Mouse (Mus musculus): Measurements from ENCODE around the gene Fto. TPM values are rescaled to one million over a fixed set of nuclear protein-coding genes. Genes with fewer than 3 reads are reported as not detected.

The Fto gene
- total RNA-seq, 1 experiment: 16.8 TPM

DNA sequence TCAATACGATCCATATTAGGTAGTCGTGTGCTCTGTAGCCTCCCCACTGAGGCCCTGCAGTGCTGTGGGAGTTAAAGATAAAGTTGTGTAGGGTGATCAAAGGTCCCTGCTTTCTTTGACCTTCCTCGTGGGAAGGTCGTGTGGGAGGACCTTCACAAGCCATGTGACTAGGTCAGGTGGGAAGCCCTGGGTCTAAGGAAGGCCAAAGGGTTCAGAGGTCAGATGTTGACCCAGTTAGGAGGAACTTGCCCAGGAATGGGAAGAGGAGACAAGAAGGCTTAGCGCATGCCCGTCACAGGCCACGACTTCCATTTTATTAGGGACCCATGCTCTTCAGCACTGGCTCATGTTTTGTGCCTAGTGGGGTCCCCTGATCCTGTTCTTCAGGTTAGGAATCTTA is 91.0 kb downstream of the Fto start:
- Histone ChIP-seq H3K36me3 (ENCODE audit: control insufficient read depth, insufficient read depth, low read length, poor library complexity, severe bottlenecking) (peaks cover 4% of the 10 kb centered on the region; the same call in 1 of the 2 replicates), H3K4me3 (ENCODE audit: insufficient read depth in 1 of 2, low read depth in 1 of 2, low read length in 2 of 2, poor library complexity in 1 of 2, severe bottlenecking in 1 of 2) (no peak overlapping the region), H3K27ac (ENCODE audit: insufficient read depth, low read depth, low read length, poor library complexity, severe bottlenecking) (no peak overlapping the region), H3K9me3 (ENCODE audit: control insufficient read depth, insufficient read depth, low read depth, low read length) (no peaks in the 10 kb centered on the region), H3K9ac (ENCODE audit: insufficient read depth, low read depth, low read length, poor library complexity, severe bottlenecking) (no peak overlapping the region), H3K4me1 (ENCODE audit: control insufficient read depth in 2 of 2, insufficient read depth in 2 of 2, low read length in 2 of 2, poor library complexity in 1 of 2) (peaks cover 0 to 3% of the 10 kb centered on the region in 2 experiments; a peak in 1 of 4 replicates)
- DNase-seq (ENCODE audit: low read depth, low spot score): no peak
- TF ChIP-seq MAFK (IDR thresholded peaks at IDR 0.05; ENCODE audit: insufficient read depth, low read depth, low read length) (no peak), ZC3H11A (IDR thresholded peaks at IDR 0.05; ENCODE audit: borderline replicate concordance, low read depth, low read length) (no peak), ZNF384 (IDR thresholded peaks at IDR 0.05; ENCODE audit: low read depth, low read length) (no peak), HCFC1 (IDR thresholded peaks at IDR 0.05; ENCODE audit: borderline replicate concordance, insufficient read depth, low read length) (no peak), CHD2 (IDR thresholded peaks at IDR 0.05; ENCODE audit: low read depth, low read length) (no peak)
- in situ Hi-C loops (cut with MboI; ENCODE audit: low sequenced_read_pairs in 2 of 2, unreplicated experiment in 2 of 2): no loop called here

DNA sequence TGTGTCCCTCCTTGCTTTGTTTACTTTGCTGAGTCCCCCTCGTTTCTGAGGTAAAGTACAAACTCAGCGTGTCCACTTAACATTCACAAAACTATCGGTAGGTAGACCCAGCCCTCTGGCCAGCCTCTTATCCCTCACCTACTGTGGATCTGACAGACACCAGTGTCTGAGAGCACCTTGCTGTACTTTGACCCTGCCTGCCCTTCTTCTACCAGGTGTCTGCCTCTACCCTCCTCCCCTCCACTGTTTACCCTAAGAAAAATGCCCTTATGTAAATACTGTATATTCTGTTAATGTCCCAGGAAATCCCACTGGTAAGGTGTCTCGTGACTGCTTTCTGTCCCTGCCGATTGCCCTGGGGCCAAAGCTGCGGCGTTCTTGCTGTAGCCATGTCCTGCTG is 91.8 kb downstream of the Fto start:
- no peak for DNase-seq (ENCODE audit: low read depth, low spot score)
- H3K4me3 ChIP-seq (ENCODE audit: insufficient read depth in 1 of 2, low read depth in 1 of 2, low read length in 2 of 2, poor library complexity in 1 of 2, severe bottlenecking in 1 of 2): no peak overlapping the region
- H3K4me1 ChIP-seq (ENCODE audit: control insufficient read depth in 2 of 2, insufficient read depth in 2 of 2, low read length in 2 of 2, poor library complexity in 1 of 2): peaks cover 0 to 3% of the 10 kb centered on the region in 2 experiments; a peak in 1 of 4 replicates
- H3K9me3 ChIP-seq (ENCODE audit: control insufficient read depth, insufficient read depth, low read depth, low read length): no peaks in the 10 kb centered on the region
- no peak overlapping the region for H3K27ac ChIP-seq (ENCODE audit: insufficient read depth, low read depth, low read length, poor library complexity, severe bottlenecking)
- peaks cover 12% of the 10 kb centered on the region; the same call in 1 of the 2 replicates for H3K36me3 ChIP-seq (ENCODE audit: control insufficient read depth, insufficient read depth, low read length, poor library complexity, severe bottlenecking)
- no peak overlapping the region for H3K9ac ChIP-seq (ENCODE audit: insufficient read depth, low read depth, low read length, poor library complexity, severe bottlenecking)
- in situ Hi-C loops (cut with MboI; ENCODE audit: low sequenced_read_pairs in 2 of 2, unreplicated experiment in 2 of 2): no loop called here
- TF ChIP-seq CHD2 (IDR thresholded peaks at IDR 0.05; ENCODE audit: low read depth, low read length) (no peak), HCFC1 (IDR thresholded peaks at IDR 0.05; ENCODE audit: borderline replicate concordance, insufficient read depth, low read length) (no peak), ZC3H11A (IDR thresholded peaks at IDR 0.05; ENCODE audit: borderline replicate concordance, low read depth, low read length) (no peak), MAFK (IDR thresholded peaks at IDR 0.05; ENCODE audit: insufficient read depth, low read depth, low read length) (no peak), ZNF384 (IDR thresholded peaks at IDR 0.05; ENCODE audit: low read depth, low read length) (no peak)

DNA sequence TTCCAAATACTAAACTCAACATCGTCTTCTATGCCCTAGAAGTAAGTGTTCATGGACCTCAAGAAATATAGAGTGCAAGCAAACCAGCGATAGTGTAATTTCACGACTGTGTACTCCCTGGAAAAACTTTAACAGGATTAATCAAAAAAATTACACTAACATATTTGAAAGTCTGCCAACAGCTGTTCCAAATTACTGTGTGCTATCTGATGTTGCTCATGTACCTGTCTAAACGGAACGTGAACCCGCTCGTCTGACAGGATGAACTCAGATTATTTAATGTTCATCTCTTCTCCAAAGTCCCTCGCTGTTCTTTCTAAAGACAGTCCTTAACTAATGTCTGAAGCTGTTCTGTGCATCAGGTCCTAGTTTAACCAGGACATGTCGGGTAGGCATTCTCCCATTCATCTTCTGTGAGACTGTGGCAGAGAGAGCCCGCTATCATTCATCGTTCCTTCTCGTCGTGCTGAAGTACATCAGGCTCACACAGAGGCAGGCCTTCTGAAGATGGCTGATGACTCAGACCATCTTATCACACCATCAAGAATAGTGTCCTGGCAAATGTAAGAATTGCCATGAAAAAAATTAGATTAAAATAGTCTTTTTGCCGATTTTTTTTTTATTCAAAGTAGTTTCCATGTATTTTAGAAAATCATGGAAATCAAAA is 93.4 kb downstream of the Fto start:
- Histone ChIP-seq H3K4me1 (ENCODE audit: control insufficient read depth in 2 of 2, insufficient read depth in 2 of 2, low read length in 2 of 2, poor library complexity in 1 of 2) (peaks cover 0 to 3% of the 10 kb centered on the region in 2 experiments; a peak in 1 of 4 replicates), H3K9me3 (ENCODE audit: control insufficient read depth, insufficient read depth, low read depth, low read length) (no peaks in the 10 kb centered on the region), H3K27ac (ENCODE audit: insufficient read depth, low read depth, low read length, poor library complexity, severe bottlenecking) (no peak overlapping the region), H3K4me3 (ENCODE audit: insufficient read depth in 1 of 2, low read depth in 1 of 2, low read length in 2 of 2, poor library complexity in 1 of 2, severe bottlenecking in 1 of 2) (no peak overlapping the region), H3K36me3 (ENCODE audit: control insufficient read depth, insufficient read depth, low read length, poor library complexity, severe bottlenecking) (peaks cover 12% of the 10 kb centered on the region; the same call in 1 of the 2 replicates), H3K9ac (ENCODE audit: insufficient read depth, low read depth, low read length, poor library complexity, severe bottlenecking) (no peak overlapping the region)
- TF ChIP-seq MAFK (IDR thresholded peaks at IDR 0.05; ENCODE audit: insufficient read depth, low read depth, low read length) (no peak), ZC3H11A (IDR thresholded peaks at IDR 0.05; ENCODE audit: borderline replicate concordance, low read depth, low read length) (no peak), CHD2 (IDR thresholded peaks at IDR 0.05; ENCODE audit: low read depth, low read length) (no peak), HCFC1 (IDR thresholded peaks at IDR 0.05; ENCODE audit: borderline replicate concordance, insufficient read depth, low read length) (no peak), ZNF384 (IDR thresholded peaks at IDR 0.05; ENCODE audit: low read depth, low read length) (no peak)
- in situ Hi-C loops (cut with MboI; ENCODE audit: low sequenced_read_pairs in 2 of 2, unreplicated experiment in 2 of 2): no loop called here
- no peak for DNase-seq (ENCODE audit: low read depth, low spot score)

DNA sequence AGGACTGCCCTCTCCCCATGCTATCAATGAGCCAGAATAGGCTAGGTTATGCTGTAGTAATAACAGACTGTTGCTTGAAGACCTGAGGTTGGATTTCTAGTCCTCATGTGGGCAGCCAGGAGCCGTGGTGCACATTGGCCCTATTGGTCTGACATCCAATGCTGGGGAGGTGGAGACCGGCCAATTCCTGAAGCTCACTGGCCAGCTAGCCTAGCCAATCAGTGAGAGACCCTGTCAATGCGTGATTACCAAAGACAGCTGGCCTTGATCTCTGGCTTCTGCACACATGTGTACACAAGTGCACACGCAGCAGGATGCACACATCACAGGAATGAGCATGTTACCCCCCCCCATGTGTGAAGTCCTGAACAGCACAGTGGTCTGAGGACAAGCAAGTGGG is 94.6 kb downstream of the Fto start:
- peaks cover 0 to 3% of the 10 kb centered on the region in 2 experiments; a peak in 1 of 4 replicates for H3K4me1 ChIP-seq (ENCODE audit: control insufficient read depth in 2 of 2, insufficient read depth in 2 of 2, low read length in 2 of 2, poor library complexity in 1 of 2)
- in situ Hi-C loops (cut with MboI; ENCODE audit: low sequenced_read_pairs in 2 of 2, unreplicated experiment in 2 of 2): no loop called here
- no peak for DNase-seq (ENCODE audit: low read depth, low spot score)
- no peak overlapping the region for H3K4me3 ChIP-seq (ENCODE audit: insufficient read depth in 1 of 2, low read depth in 1 of 2, low read length in 2 of 2, poor library complexity in 1 of 2, severe bottlenecking in 1 of 2)
- H3K9me3 ChIP-seq (ENCODE audit: control insufficient read depth, insufficient read depth, low read depth, low read length): no peaks in the 10 kb centered on the region
- TF ChIP-seq ZNF384 (IDR thresholded peaks at IDR 0.05; ENCODE audit: low read depth, low read length) (no peak), HCFC1 (IDR thresholded peaks at IDR 0.05; ENCODE audit: borderline replicate concordance, insufficient read depth, low read length) (no peak), ZC3H11A (IDR thresholded peaks at IDR 0.05; ENCODE audit: borderline replicate concordance, low read depth, low read length) (no peak), CHD2 (IDR thresholded peaks at IDR 0.05; ENCODE audit: low read depth, low read length) (no peak), MAFK (IDR thresholded peaks at IDR 0.05; ENCODE audit: insufficient read depth, low read depth, low read length) (no peak)
- H3K36me3 ChIP-seq (ENCODE audit: control insufficient read depth, insufficient read depth, low read length, poor library complexity, severe bottlenecking): peaks cover 12% of the 10 kb centered on the region; the same call in 1 of the 2 replicates
- no peak overlapping the region for H3K27ac ChIP-seq (ENCODE audit: insufficient read depth, low read depth, low read length, poor library complexity, severe bottlenecking)
- no peak overlapping the region for H3K9ac ChIP-seq (ENCODE audit: insufficient read depth, low read depth, low read length, poor library complexity, severe bottlenecking)
